Mouse (Mus musculus): Measurements from ENCODE around the gene Gm10277.

The Gm10277 gene

DNA sequence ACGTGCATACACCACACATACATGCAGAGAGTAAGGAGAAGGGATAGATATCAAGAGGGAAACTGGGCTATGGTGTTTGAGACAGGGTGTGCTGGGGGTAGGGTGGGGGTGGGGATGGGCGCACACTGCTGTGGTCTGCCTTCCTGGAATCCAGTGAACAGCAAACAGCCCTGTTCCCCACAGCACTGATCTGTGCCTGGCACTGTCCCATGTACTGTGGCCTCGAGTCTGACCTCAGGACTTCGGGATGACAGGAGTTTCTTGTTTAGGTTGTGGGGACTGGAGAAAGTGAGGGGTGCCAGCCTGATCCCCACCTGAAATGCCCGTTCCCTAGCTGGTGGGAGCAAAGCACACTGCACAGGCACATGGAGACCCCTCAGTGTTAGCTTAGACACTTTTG, at the start of gene Gm10277:
Gene Gm10277 (minus strand): TSS at position 41 of the 400 bp plus-strand sequence.
- no peak for DNase-seq (ENCODE audit: low spot score)

DNA sequence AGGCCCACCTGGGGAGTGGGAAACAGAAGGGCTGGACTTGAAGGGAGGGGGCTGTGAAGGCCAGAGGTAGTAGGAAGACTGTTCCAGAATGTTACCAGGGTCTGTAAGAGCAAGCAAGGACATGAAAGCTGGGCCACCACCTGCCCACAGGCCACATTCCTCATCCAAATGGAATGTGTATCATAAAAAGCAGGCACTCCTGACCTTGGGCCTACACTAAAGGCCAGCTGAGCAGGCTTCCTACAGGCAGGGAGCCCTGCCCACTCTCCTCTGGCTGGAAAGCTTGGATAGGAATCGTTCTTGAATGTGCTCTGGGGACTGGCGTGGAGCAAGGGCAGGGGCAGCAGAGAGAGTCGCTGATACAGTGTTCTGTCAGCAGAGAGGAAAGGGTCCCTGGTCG, 49.2 kb upstream of the Gm10277 start:
- no peak for DNase-seq (ENCODE audit: low spot score)

DNA sequence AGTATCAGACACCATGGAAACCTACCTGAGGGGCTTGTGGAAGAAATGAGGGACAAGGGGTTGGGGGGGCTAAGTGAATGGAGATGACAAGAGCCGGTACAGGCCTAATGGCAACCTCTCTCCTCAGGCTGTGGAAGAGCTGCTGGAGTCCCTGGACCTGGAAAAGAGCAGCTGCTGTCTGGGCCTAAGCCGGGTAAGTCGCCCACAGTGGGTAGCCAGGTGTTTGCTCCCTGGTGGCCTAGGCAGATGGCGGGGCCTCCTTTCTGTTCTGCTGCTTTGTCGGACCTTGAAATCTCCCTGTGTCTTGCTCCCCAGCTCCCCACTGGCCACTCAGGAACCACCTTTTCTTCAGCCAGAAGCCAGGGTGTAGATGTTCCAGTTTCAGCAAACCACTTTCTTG, 48.7 kb upstream of the Gm10277 start:
- no peak for DNase-seq (ENCODE audit: low spot score)

DNA sequence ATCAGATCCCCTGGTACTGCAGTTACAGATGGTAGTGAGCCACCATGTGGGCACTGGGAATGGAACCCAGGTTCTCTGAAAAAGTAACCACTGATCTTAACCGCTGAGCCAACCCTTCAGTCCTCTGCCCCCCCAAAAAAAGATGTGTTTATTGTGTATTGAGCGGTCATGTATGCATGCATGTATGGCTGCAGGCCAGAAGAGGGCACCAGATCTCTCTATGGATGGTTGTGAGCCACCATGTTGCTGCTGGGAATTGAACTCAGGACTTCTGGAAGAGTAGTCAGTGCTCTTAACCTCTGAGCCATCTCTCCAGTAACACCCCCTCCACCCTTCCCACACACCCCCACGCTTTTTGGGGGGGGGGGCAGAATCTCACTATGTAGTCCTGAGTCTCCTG, 47.6 kb upstream of the Gm10277 start:
- DNase-seq (ENCODE audit: low spot score) = no peak

DNA sequence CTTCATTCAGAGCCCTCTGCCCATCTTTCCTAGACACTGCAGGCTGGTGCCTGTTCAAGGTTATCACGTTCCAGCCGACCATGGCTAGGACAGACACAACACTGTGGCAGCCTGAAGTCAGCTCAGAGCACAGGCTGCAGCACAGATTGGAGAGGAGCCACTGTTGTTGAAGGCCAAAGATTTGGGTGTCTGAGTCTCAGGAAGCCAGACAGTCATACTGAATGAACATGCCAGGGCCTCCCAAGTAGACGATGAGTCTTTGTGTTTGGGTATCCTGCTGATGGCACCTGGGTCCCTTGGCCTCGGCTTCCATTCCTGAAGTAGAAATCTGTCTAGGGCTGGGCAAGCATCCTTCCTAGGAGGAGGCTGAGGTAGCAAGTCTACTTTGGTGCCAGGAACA, 45.0 kb upstream of the Gm10277 start:
- DNase-seq (ENCODE audit: low spot score) = no peak

DNA sequence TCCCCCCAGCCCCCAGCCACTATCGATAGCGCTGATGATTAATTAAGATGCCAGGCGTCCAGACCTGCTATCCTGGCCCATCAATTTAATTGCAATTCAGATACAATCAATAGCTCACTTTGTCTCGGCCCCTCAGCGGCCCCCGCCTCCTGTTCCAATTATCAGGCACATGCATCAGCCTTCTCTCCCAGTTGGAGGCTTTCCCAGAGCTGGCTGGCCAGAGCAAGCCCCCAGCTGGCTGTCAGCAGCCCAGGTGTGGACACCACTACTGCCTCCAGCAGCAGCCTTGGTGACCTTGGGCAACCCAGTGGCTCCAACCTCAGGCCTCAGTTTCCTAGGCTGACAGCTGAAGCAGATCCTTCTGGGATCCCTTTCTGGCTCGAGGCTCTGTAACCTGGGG, 43.3 kb upstream of the Gm10277 start:
- no peak for DNase-seq (ENCODE audit: low spot score)

DNA sequence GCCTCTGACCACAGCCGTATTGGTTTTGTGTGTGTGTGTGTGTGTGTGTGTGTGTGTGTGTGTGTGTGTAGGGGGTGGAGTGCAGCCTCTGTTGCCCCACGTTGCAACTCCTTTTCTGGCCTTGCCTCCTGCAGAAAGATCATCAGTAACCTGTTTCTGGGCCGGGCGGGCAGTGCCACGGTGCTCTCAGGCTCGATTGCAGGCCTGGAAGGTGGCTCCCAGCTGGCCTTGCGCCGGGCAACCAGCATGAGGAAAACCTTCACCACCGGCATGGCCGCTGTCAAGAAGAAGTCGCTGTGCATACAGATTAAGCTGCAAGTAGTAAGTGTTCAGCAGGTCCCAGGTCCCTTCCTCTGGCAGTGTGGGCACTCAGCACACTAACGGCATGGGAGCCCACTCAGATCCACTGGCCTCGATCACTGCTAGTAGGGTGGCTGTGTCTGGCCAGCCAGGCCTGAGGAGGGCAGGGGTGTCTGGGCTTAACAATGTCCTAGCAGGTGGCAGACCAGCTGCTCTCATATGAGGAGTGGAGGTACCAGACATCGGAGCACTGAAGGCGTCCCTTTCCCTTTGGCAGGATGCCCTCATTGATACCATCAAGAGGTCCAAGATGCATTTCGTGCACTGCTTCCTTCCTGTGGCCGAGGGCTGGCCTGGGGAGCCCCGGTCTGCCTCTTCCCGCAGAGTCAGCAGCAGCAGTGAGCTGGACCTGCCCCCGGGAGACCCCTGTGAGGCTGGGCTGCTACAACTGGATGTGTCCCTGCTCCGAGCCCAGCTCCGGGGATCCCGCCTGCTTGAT, 41.7 kb upstream of the Gm10277 start:
- no peak for DNase-seq (ENCODE audit: low spot score)

DNA sequence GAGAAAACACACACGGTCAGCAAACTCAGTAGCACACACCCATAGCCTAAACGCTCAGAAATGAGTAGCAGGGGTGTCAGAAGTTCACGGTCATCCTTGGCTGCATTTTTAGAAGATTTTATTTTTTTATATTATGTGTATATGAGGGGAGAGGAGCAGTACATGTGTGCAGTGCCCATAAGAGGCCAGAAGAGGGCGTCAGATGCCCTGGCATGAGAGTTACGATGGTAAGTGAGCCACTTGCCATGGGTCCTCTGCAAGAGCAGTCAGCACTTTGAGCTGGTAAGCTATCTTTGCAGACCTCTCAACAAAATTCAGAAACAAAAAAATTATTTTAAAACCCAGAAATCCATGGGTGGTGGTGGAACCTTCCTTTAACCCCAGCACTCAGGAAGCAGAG, 40.6 kb upstream of the Gm10277 start:
- no peak for DNase-seq (ENCODE audit: low spot score)

DNA sequence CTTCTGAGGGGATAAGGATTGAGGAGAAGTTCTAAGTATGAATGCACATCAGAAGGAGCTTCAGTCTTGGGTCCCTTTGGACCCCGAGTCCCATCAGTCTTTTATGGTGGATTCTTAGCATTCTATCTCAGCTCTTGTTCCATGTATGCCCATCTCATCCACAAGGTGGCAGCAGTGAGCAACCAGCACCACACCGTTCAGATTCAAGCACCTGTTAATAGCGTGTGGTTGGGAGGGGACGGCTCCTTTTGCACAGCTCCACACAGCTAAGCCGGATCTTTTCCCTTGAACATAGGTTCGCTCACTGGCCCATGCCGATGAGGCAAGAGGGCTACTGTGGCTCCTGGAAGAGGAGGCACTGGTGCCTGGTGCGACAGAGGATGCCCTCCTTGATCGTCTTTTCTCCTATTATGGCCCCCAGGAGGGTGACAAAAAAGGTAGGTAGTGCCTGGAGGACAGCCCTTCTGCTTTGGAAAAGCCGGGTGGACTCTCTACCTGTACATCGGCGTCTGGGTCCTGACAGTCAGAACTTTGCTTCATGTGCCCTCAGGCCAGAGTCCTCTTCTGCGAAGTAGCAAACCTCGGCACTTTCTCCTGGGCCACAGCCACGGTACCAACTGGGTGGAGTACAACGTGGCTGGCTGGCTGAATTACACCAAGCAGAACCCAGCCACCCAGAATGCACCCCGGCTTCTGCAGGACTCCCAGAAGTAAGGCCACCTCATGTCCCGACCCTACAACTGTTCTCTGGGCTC, 39.9 kb upstream of the Gm10277 start:
- DNase-seq (ENCODE audit: low spot score) = peak; percentile 85

DNA sequence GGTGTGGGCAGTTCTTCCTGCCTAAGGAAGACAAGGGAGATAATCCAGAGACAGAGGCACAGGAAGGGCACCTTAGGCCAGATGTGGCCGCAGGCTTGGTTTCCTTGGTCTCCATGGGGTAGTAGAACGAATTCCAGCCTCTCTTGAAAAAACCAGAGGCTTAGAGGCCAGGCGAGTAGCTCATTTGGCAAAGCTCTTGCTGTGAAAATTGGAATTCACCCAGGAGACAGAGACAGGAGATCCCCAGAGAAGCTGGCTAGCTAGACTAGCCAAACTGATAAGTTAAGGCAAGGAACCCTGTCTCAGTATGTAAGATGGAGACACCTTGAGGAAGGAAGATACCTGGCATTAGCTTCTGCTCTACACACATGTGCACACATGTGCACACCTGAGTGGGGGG, 38.8 kb upstream of the Gm10277 start:
- DNase-seq (ENCODE audit: low spot score) = no peak

DNA sequence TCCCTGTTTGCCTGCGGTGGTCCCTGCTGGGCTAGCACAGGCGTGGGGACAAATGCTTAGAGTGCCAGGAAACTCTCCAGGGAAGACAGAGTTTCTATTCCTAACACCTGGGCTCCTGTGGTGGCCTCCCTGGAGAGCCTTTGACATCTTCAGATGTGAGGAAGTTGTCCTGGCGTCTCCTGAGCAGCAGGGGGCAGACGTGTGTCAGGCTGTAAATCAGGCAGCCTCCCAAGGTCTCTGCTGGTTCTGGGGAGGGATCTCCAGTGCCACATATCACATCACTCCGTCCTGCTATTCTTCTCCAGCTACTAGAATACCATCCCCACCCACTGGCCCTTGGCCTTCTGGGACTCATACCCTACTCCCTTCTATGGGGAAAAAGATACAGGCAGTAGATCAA, 38.3 kb upstream of the Gm10277 start:
- DNase-seq (ENCODE audit: low spot score) = peak; percentile 84

DNA sequence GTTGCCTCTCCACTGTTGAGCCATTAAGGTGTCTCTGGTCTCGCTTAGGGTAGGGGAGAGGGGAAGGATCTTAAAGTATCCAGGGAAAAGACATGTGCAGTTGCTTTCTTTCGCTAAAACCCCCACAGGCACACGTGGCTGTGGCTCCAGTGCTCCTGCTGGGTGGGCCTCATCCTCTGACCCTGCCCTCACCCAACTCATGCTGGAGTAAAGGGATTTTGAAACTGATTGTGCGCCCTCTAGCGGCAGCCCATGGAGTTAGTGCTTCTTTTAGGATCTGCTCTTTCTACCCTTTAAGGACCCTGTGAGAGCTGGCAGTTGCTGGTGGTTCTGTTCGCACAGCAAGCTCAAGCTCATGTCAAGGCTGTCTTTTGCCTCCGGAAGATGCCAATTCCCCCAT, 35.2 kb upstream of the Gm10277 start:
- DNase-seq (ENCODE audit: low spot score) = peak; percentile 89

DNA sequence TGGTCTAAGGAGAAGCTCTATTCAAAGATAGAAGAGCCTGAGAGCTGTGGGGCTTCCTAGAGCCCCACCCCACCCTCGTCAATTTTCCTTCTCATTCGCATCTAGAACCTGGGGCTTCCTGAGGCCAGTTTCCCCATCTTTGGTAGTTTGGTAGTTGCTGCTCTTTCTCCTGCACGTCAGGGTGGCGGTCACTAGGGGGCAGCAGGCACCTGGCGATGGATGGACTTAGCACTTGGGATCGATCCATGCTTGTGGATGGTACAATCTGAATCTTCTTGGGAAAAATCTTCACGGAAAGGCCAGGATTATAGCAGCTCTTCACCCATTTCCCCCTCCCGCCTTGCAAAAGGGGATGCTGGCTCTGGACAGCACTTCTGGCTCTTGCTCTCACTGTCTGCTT, 34.1 kb upstream of the Gm10277 start:
- DNase-seq (ENCODE audit: low spot score) = peak; percentile 73

DNA sequence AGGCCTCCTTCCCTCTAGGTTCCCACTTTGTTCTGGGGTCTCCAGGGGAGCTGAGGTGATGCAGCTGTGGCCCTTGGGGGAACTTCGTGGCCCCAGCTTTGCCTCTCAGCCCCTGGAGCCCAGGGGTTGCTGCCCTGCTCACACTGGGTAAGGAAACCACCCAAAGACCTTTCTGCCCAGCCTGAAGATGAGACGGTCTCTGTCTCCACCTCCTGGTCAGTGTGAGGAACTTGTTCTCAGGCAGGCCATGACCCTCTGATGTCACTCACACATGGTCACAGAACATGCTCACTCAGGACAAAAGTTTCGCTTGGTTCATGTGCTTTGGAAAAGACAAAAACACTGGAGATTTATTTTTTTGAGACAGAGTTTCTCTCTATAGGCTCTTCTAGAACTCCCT, 28.5 kb upstream of the Gm10277 start:
- DNase-seq (ENCODE audit: low spot score) = peak; percentile 86

DNA sequence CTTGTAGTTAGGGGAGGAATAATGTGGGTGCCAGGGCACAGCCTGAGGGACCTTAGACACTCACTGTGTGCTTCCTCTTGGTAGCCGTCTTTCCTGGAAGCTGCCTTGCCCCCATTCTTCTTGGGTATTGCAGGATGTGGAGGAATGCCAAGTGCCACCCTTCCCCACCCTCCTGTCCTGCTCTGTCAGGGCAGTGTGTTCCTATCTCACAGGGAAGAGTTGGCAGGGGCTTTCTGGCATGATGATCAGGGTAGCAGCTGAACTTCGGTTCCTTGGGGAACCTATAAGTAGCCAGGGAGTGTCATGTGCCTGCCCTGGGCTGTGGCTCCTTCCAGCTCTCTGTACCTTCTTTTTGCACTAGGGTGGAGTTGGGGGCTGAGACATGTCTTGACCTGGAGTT, 26.4 kb upstream of the Gm10277 start:
- no peak for DNase-seq (ENCODE audit: low spot score)

DNA sequence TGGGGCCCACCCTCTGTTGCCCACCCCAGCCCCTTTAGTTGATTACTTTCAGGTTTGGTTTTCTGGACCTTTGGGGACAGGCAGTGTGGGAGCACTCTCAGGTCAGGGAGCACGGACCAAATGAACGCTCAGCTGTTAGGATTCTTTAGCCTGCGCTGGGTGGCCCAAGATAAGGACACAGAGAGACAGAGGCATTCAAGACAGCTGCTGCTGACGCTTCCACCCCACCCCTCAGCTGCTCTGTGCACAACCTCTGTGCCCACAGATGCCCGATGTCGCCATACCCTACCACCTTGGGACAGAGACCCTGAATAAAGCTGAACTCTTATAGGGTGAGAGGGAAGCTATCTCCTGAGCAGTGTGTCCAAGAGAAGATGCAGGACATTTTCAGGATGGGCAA, 22.5 kb upstream of the Gm10277 start:
- DNase-seq (ENCODE audit: low spot score) = no peak

DNA sequence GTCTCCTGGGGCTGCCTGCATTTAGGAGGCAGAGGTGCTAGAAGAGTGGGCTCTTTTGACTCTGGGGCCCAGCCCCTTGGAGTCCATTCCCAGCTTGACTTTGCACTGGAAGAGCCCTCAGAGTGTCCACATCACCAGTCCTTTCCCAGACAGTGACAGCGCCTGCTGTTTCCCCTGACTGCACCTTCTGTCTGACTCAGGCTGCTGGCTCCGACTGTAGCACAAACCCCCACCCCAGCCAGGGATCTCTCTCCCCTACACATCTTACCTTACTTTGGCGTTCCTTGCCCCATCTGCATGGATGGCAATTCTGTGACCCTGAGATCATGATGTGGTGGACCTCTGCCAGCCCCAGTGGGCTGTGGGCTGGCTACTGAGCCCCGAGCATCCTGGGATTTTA, 21.7 kb upstream of the Gm10277 start:
- DNase-seq (ENCODE audit: low spot score) = no peak

DNA sequence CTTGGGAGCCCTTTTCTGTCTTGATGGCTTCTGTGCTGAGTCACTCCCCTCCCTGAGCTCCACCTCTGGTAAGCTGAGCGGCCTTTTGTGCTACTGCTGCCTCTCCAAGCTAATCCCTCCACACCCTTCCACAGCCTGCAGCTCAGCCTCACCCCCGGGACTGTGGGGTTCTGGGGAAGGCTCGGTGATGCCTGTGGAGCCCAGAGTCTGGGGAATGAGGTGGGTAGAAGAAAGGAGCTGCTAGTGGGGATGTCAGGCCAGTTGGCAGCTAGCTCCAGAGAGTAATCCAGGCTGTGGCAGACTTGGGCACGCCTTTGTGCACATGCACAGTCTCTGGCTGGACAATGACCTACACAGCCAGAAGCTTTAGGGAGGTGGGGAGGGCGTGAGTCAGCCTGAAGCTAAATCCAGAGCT, 20.5 kb upstream of the Gm10277 start:
- no peak for DNase-seq (ENCODE audit: low spot score)

DNA sequence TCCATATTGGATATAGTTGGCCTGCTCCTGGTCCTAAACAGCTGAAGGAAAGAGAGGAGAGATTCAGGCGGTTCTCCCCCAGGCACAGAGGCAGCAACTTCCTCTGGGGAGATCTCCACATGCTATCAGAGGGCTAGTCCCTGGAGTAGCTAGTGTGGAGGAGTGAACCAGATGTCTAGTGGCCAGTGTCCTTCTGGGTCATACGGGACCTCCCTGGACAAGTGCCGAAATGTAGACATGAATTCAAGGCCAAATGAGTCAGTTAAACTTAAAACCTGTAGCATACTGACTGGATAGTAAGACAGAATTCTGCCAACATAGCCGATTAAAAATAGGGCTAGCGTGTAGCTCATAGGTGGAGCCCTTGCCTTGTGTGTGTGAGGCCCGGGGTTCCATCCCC, 19.3 kb upstream of the Gm10277 start:
- no peak for DNase-seq (ENCODE audit: low spot score)

DNA sequence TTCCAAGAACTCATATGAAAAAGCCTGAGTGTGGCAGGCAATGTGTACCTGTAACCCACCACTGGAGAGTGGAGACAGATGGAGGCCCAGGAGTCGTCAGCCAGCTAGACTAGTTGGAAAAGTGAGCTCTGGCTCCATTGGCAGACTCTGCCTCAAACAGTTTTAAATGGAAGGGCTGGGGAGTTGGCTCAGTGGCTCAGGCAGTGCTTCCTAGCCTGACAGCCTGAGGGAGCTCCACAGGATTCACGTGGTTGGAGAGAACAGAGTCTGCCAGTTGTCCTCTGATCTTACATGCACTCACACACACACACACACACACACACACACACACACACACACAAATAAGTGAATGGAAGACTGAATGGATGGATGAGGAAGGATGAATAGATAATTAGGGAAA, 18.7 kb upstream of the Gm10277 start:
- no peak for DNase-seq (ENCODE audit: low spot score)

DNA sequence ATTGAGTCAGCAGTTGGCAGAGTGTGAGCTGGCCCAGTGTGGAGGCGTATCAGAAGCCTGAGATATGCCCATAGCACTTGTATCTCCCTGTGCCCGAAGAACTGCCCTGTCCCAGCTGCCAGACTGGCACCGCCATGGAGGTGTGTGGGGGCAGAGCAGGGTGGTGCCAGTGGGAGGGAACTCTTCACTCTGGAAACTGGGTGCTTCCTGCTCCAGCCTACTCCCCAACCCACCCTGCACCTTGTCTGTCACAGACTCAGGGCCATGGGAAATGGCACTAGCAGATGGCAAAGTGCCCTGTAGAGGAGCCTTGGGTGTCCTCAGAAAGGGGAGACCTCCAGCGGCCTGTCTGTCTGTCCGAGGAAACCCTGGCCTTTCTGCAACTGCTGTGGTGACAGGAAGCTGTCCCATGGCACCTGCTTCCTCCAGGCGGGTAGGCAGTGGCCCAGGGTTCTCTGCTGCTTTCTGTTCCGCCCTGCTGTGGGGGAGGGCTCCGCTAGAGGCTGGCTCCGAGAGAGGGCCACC, 14.9 kb upstream of the Gm10277 start:
- no peak for DNase-seq (ENCODE audit: low spot score)

DNA sequence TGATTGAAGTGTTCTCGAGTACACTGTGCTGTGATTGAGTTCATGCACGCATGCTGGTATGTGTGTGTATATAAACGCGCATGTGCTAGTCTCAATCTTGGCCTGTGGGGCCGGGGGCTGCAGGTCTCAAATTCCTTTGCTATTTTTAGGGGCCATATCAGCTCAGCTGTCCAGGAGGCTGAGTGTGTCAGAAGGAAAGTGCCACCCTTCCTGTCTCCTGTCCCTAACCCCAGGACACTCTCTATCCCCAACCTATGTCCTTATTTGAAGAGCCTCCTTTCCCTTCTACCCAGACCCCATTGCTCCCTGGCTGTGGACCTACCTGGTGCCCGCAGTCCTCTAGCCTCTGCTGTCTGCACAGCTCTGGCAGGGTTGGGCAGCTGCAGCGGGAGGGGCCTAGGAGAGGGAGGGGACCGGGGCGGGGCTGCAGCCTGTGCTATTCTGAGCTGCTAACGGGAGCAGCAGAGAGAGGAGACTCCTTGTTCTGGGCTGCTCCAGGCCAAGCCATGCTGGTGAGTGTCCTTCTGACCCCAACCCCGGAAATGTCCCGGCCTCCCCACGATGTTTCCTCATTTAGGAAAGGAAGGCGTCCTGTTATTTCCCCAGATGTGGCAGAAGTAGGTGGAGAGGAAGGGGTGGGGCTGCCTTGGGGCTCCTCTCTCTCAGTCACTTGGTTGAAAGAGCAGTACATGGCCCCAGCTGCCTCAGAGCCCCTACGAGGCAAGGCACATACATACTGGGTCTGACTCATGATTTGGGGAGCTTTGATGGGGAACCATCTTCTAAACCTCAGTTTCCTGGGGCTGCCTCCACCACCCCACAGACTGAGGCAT, 13.5 kb upstream of the Gm10277 start:
- peak; percentile 53 for DNase-seq (ENCODE audit: low spot score)

DNA sequence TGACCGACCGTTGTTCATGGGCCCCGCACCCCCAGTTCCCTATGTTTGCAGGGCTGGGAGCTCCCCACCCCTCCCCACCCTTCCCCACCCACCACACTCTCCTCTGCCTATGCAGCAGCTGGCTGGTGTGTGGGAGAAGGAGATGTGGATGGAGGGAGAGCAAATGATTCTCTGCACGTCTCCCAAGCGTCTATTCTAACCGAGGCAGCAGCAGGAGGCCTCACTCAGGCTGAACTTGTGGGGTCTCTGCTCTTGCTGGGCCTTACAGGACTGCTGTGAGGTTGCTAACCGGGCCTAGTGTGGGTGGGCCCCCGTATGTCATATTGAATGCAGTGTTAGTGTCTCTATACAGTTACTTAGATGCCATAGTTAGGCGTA, 12.9 kb upstream of the Gm10277 start:
- no peak for DNase-seq (ENCODE audit: low spot score)
